Mouse (Mus musculus) MEL-GATA-1-ER (cell line): ENCODE measurements around the gene Phactr1.

Experiments used
- DNase-seq: peaks from one replicate; pipeline ENCODE4 v3.0.0-alpha.2; 2012; ENCODE audit warnings: low read depth; ENCODE audit errors: extremely low read depth

Gene Phactr1

GRCm38 (mm10) chr13:43113141-43113540 lies 432.7 kb downstream of the Phactr1 start:
- DNase-seq, result no peak

- no peak for DNase-seq
Observed at GRCm38 (mm10) chr13:43122306-43123070, 442.1 kb downstream of the Phactr1 start.

GRCm38 (mm10) chr13:43123895-43124682 lies 443.7 kb downstream of the Phactr1 start:
- DNase-seq, result no peak

GRCm38 (mm10) chr13:43124683-43125074 lies 444.3 kb downstream of the Phactr1 start:
- no peak for DNase-seq

GRCm38 (mm10) chr13:43130161-43130560 lies 449.7 kb downstream of the Phactr1 start:
- DNase-seq, result no peak

GRCm38 (mm10) chr13:43131741-43132191 lies 451.3 kb downstream of the Phactr1 start:
- DNase-seq, result no peak

GRCm38 (mm10) chr13:43132859-43133258 lies 452.4 kb downstream of the Phactr1 start:
- DNase-seq, result no peak

- no peak for DNase-seq
Observed at GRCm38 (mm10) chr13:43133400-43133799, 453.0 kb downstream of the Phactr1 start.

GRCm38 (mm10) chr13:43134468-43134867 lies 454.0 kb downstream of the Phactr1 start:
- DNase-seq, result peak; percentile 37

GRCm38 (mm10) chr13:43144720-43145418 lies 464.4 kb downstream of the Phactr1 start:
- no peak for DNase-seq

- DNase-seq, result no peak
Observed at GRCm38 (mm10) chr13:43146515-43147258, 466.3 kb downstream of the Phactr1 start.

- DNase-seq, result no peak
Observed at GRCm38 (mm10) chr13:43148692-43149091, 468.3 kb downstream of the Phactr1 start.

GRCm38 (mm10) chr13:43149661-43150060 lies 469.2 kb downstream of the Phactr1 start:
- no peak for DNase-seq

- DNase-seq, result no peak
Observed at GRCm38 (mm10) chr13:43152005-43152520, 471.6 kb downstream of the Phactr1 start.

- no peak for DNase-seq
Observed at GRCm38 (mm10) chr13:43157370-43157769, 476.9 kb downstream of the Phactr1 start.

GRCm38 (mm10) chr13:43158281-43158680 lies 477.9 kb downstream of the Phactr1 start:
- DNase-seq, result no peak

GRCm38 (mm10) chr13:43159429-43159828 lies 479.0 kb downstream of the Phactr1 start:
- DNase-seq, result no peak

GRCm38 (mm10) chr13:43167721-43168120 lies 487.3 kb downstream of the Phactr1 start:
- no peak for DNase-seq

GRCm38 (mm10) chr13:43171020-43171710 lies 490.7 kb downstream of the Phactr1 start, which contains the start of gene Tbc1d7:
Tbc1d7 (minus strand) TSS chr13:43171501.
- DNase-seq, result peak; percentile 80

- peak; percentile 82 for DNase-seq
Observed at GRCm38 (mm10) chr13:43172036-43172713, 491.8 kb downstream of the Phactr1 start.
